Mouse (Mus musculus): ENCODE results near the gene Scarb1. TPM values are rescaled to one million over a fixed set of nuclear protein-coding genes. Genes with fewer than 3 reads are reported as not detected.

Scarb1 gene
- polyA plus RNA-seq, 1 experiment from 2014 or later: 62.6 TPM

- no peaks in the 10 kb centered on the region for H3K9me3 ChIP-seq (ENCODE audit: control insufficient read depth, low read length)
- no peaks in the 10 kb centered on the region for H3K27me3 ChIP-seq (replicated peaks; ENCODE audit: control insufficient read depth, insufficient read depth, low read length)
- no peak overlapping the region for H3K9ac ChIP-seq (ENCODE audit: low read depth, low read length)
- no peak for ATAC-seq
- 74% methylated on average over 8 of the region's 8 CpGs for WGBS
- no peak overlapping the region for H3K4me3 ChIP-seq (ENCODE audit: low read length)
- H3K4me1 ChIP-seq (ENCODE audit: control insufficient read depth, insufficient read depth, low read depth, low read length): no peaks in the 10 kb centered on the region; the same call in 1 of the 2 replicates
- H3K36me3 ChIP-seq (ENCODE audit: control insufficient read depth, insufficient read depth, low read length): no peaks in the 10 kb centered on the region
- no peak overlapping the region for H3K27ac ChIP-seq (ENCODE audit: low read depth, low read length)
- H3K4me2 ChIP-seq (ENCODE audit: low read length): no peak overlapping the region
These were observed 106.5 kb downstream of the Scarb1 start for GRCm38 (mm10) chr5:125234399-125234798.

GRCm38 (mm10) chr5:125233478-125233877 lies 107.4 kb downstream of the Scarb1 start:
- H3K27ac ChIP-seq (ENCODE audit: low read depth, low read length): no peak overlapping the region
- ATAC-seq: no peak

GRCm38 (mm10) chr5:125232443-125232979 lies 108.4 kb downstream of the Scarb1 start:
- Histone ChIP-seq H3K36me3 (ENCODE audit: control insufficient read depth, insufficient read depth, low read length) (no peaks in the 10 kb centered on the region), H3K27ac (ENCODE audit: low read depth, low read length) (no peak overlapping the region), H3K4me3 (ENCODE audit: low read length) (no peak overlapping the region), H3K4me1 (ENCODE audit: control insufficient read depth, insufficient read depth, low read depth, low read length) (no peaks in the 10 kb centered on the region), H3K4me2 (ENCODE audit: low read length) (no peak overlapping the region), H3K27me3 (replicated peaks; ENCODE audit: control insufficient read depth, insufficient read depth, low read length) (no peaks in the 10 kb centered on the region), H3K9ac (ENCODE audit: low read depth, low read length) (no peak overlapping the region), H3K9me3 (ENCODE audit: control insufficient read depth, low read length) (peaks cover 2% of the 10 kb centered on the region; the same call in 1 of the 2 replicates)
- WGBS: 88% methylated on average over 7 of the region's 7 CpGs
- ATAC-seq: no peak

More at GRCm38 (mm10) chr5:125233478-125233877, 107.4 kb downstream of the Scarb1 start:
- WGBS: 79% methylated on average over 1 of the region's 1 CpGs
- H3K4me2 ChIP-seq (ENCODE audit: low read length): no peak overlapping the region
- no peaks in the 10 kb centered on the region for H3K36me3 ChIP-seq (ENCODE audit: control insufficient read depth, insufficient read depth, low read length)
- no peaks in the 10 kb centered on the region; the same call in 1 of the 2 replicates for H3K4me1 ChIP-seq (ENCODE audit: control insufficient read depth, insufficient read depth, low read depth, low read length)
- no peak overlapping the region for H3K9ac ChIP-seq (ENCODE audit: low read depth, low read length)
- no peak overlapping the region for H3K4me3 ChIP-seq (ENCODE audit: low read length)
- H3K27me3 ChIP-seq (replicated peaks; ENCODE audit: control insufficient read depth, insufficient read depth, low read length): no peaks in the 10 kb centered on the region
- no peaks in the 10 kb centered on the region for H3K9me3 ChIP-seq (ENCODE audit: control insufficient read depth, low read length)

GRCm38 (mm10) chr5:125230463-125230862 lies 110.4 kb downstream of the Scarb1 start:
- H3K9me3 ChIP-seq (ENCODE audit: control insufficient read depth, low read length): peaks cover 2% of the 10 kb centered on the region; the same call in 1 of the 2 replicates
- no peak overlapping the region for H3K4me2 ChIP-seq (ENCODE audit: low read length)
- no peak for ATAC-seq
- 71% methylated on average over 5 of the region's 5 CpGs for WGBS
- H3K27ac ChIP-seq (ENCODE audit: low read depth, low read length): no peak overlapping the region
- H3K4me3 ChIP-seq (ENCODE audit: low read length): no peak overlapping the region
- H3K9ac ChIP-seq (ENCODE audit: low read depth, low read length): no peak overlapping the region
- H3K36me3 ChIP-seq (ENCODE audit: control insufficient read depth, insufficient read depth, low read length): no peaks in the 10 kb centered on the region
- H3K4me1 ChIP-seq (ENCODE audit: control insufficient read depth, insufficient read depth, low read depth, low read length): peaks cover 8% of the 10 kb centered on the region
- H3K27me3 ChIP-seq (replicated peaks; ENCODE audit: control insufficient read depth, insufficient read depth, low read length): no peaks in the 10 kb centered on the region

GRCm38 (mm10) chr5:125229097-125229496 lies 111.8 kb downstream of the Scarb1 start:
- 92% methylated on average over 2 of the region's 2 CpGs for WGBS
- Histone ChIP-seq H3K27me3 (replicated peaks; ENCODE audit: control insufficient read depth, insufficient read depth, low read length) (no peaks in the 10 kb centered on the region), H3K9me3 (ENCODE audit: control insufficient read depth, low read length) (peaks cover 2% of the 10 kb centered on the region; the same call in 1 of the 2 replicates), H3K9ac (ENCODE audit: low read depth, low read length) (no peak overlapping the region), H3K27ac (ENCODE audit: low read depth, low read length) (no peak overlapping the region), H3K4me3 (ENCODE audit: low read length) (no peak overlapping the region), H3K4me1 (ENCODE audit: control insufficient read depth, insufficient read depth, low read depth, low read length) (peaks cover 8% of the 10 kb centered on the region), H3K4me2 (ENCODE audit: low read length) (no peak overlapping the region), H3K36me3 (ENCODE audit: control insufficient read depth, insufficient read depth, low read length) (no peaks in the 10 kb centered on the region)
- no peak for ATAC-seq

GRCm38 (mm10) chr5:125227699-125228098 lies 113.2 kb downstream of the Scarb1 start:
- Histone ChIP-seq H3K4me3 (ENCODE audit: low read length) (no peak overlapping the region), H3K27ac (ENCODE audit: low read depth, low read length) (no peak overlapping the region), H3K27me3 (replicated peaks; ENCODE audit: control insufficient read depth, insufficient read depth, low read length) (no peaks in the 10 kb centered on the region), H3K9me3 (ENCODE audit: control insufficient read depth, low read length) (peaks cover 2% of the 10 kb centered on the region; the same call in 1 of the 2 replicates), H3K4me2 (ENCODE audit: low read length) (no peak overlapping the region), H3K4me1 (ENCODE audit: control insufficient read depth, insufficient read depth, low read depth, low read length) (peaks cover 10% of the 10 kb centered on the region), H3K36me3 (ENCODE audit: control insufficient read depth, insufficient read depth, low read length) (no peaks in the 10 kb centered on the region), H3K9ac (ENCODE audit: low read depth, low read length) (no peak overlapping the region)
- ATAC-seq: no peak
- WGBS: 96% methylated on average over 4 of the region's 4 CpGs

Other genes starting within 250 kb of the Scarb1 start
- 23.3 and 26.2 TPM in 2 replicates for gene Ncor2, start 161.9 kb downstream of the Scarb1 start, polyA plus RNA-seq (2015; fragmentation: Nextera tagmentation; extraction: Ambion mirVana)
- 0.45 and 0.55 TPM in 2 replicates for gene Gm10382, start 48.2 kb upstream of the Scarb1 start, polyA plus RNA-seq (2015; fragmentation: Nextera tagmentation; extraction: Ambion mirVana)
- gene Ubc, start 49.1 kb upstream of the Scarb1 start, polyA plus RNA-seq (2015; fragmentation: Nextera tagmentation; extraction: Ambion mirVana): 1,508 and 1,522 TPM in 2 replicates
- 10.2 and 12.0 TPM in 2 replicates for gene Dhx37, start 93.0 kb upstream of the Scarb1 start, polyA plus RNA-seq (2015; fragmentation: Nextera tagmentation; extraction: Ambion mirVana)
- 40.2 and 42.5 TPM in 2 replicates for gene Bri3bp, start 100.5 kb upstream of the Scarb1 start, polyA plus RNA-seq (2015; fragmentation: Nextera tagmentation; extraction: Ambion mirVana)
- gene Aacs, start 134.7 kb upstream of the Scarb1 start, polyA plus RNA-seq (2015; fragmentation: Nextera tagmentation; extraction: Ambion mirVana): 113 and 123 TPM in 2 replicates
- 3.9 and 4.2 TPM in 2 replicates for gene Tmem132b, start 190.7 kb upstream of the Scarb1 start, polyA plus RNA-seq (2015; fragmentation: Nextera tagmentation; extraction: Ambion mirVana)

Data from hindbrain, embryonic 16.5 days (tissue).